Mouse (Mus musculus): ENCODE results near the gene Hoxb13.

The Hoxb13 gene

GRCm38 (mm10) chr11:96177546-96178174 is 16.5 kb upstream of the Hoxb13 start:
- no peak for TF ChIP-seq GATA4 (IDR thresholded peaks at IDR 0.05; ENCODE audit: insufficient replicate concordance, low read length)

GRCm38 (mm10) chr11:96178356-96178755 is 15.8 kb upstream of the Hoxb13 start:
- TF ChIP-seq GATA4 (IDR thresholded peaks at IDR 0.05; ENCODE audit: insufficient replicate concordance, low read length): no peak

- no peak for TF ChIP-seq GATA4 (IDR thresholded peaks at IDR 0.05; ENCODE audit: insufficient replicate concordance, low read length)
These were observed 15.1 kb upstream of the Hoxb13 start for GRCm38 (mm10) chr11:96178911-96179503.

- TF ChIP-seq GATA4 (IDR thresholded peaks at IDR 0.05; ENCODE audit: insufficient replicate concordance, low read length): no peak
These were observed 13.1 kb upstream of the Hoxb13 start for GRCm38 (mm10) chr11:96181061-96181460.

GRCm38 (mm10) chr11:96184233-96184632 is 9.9 kb upstream of the Hoxb13 start:
- no peak for TF ChIP-seq GATA4 (IDR thresholded peaks at IDR 0.05; ENCODE audit: insufficient replicate concordance, low read length)

- no peak for TF ChIP-seq GATA4 (IDR thresholded peaks at IDR 0.05; ENCODE audit: insufficient replicate concordance, low read length)
These were observed 6.8 kb upstream of the Hoxb13 start for GRCm38 (mm10) chr11:96187321-96187720.

- no peak for TF ChIP-seq GATA4 (IDR thresholded peaks at IDR 0.05; ENCODE audit: insufficient replicate concordance, low read length)
These were observed 4.2 kb upstream of the Hoxb13 start for GRCm38 (mm10) chr11:96189810-96190522.

- no peak for TF ChIP-seq GATA4 (IDR thresholded peaks at IDR 0.05; ENCODE audit: insufficient replicate concordance, low read length)
These were observed 3.0 kb upstream of the Hoxb13 start for GRCm38 (mm10) chr11:96191132-96191531.

- TF ChIP-seq GATA4 (IDR thresholded peaks at IDR 0.05; ENCODE audit: insufficient replicate concordance, low read length): no peak
These were observed 240 bp downstream of the Hoxb13 start for GRCm38 (mm10) chr11:96194401-96194710.

GRCm38 (mm10) chr11:96194961-96195640 is 985 bp downstream of the Hoxb13 start:
- no peak for TF ChIP-seq GATA4 (IDR thresholded peaks at IDR 0.05; ENCODE audit: insufficient replicate concordance, low read length)

GRCm38 (mm10) chr11:96195769-96196280 is 1.7 kb downstream of the Hoxb13 start:
- no peak for TF ChIP-seq GATA4 (IDR thresholded peaks at IDR 0.05; ENCODE audit: insufficient replicate concordance, low read length)

- no peak for TF ChIP-seq GATA4 (IDR thresholded peaks at IDR 0.05; ENCODE audit: insufficient replicate concordance, low read length)
These were observed 4.5 kb downstream of the Hoxb13 start for GRCm38 (mm10) chr11:96198642-96199041.

- no peak for TF ChIP-seq GATA4 (IDR thresholded peaks at IDR 0.05; ENCODE audit: insufficient replicate concordance, low read length)
These were observed 5.3 kb downstream of the Hoxb13 start for GRCm38 (mm10) chr11:96199181-96200086.

GRCm38 (mm10) chr11:96200183-96200655 is 6.1 kb downstream of the Hoxb13 start:
- TF ChIP-seq GATA4 (IDR thresholded peaks at IDR 0.05; ENCODE audit: insufficient replicate concordance, low read length): no peak

- no peak for TF ChIP-seq GATA4 (IDR thresholded peaks at IDR 0.05; ENCODE audit: insufficient replicate concordance, low read length)
These were observed 7.6 kb downstream of the Hoxb13 start for GRCm38 (mm10) chr11:96201741-96202140.
